Mouse (Mus musculus) lung, postnatal 0 days (tissue): ENCODE data around the gene Ifna11. TPM values are rescaled to one million over a fixed set of nuclear protein-coding genes. Genes with fewer than 3 reads are reported as not detected.
A peak's percentile ranks its signal among the peaks of the same experiment; 100 is the strongest.
"Not testable (repeated sequence)": the region's sequence is repeated elsewhere in the genome, so short reads cannot be mapped to it uniquely, and the experiment has no call there.

Experiments
- ATAC-seq: fragments of 200-750 bp; cut with Nextera tagmentation; 2 replicates; pipeline ENCODE4 v1.8.0; 2017; ENCODE audit warnings: moderate library complexity
- DNase-seq: peaks from one replicate; pipeline ENCODE4 v3.0.0-alpha.2; 2016; ENCODE audit warnings: low spot score
- H3K27ac ChIP-seq: fragments of 300-500 bp; sonication (generic); 2 replicates; pipeline ENCODE4 v1.5.1; 2014; ENCODE audit warnings: antibody characterized with exemption, mild to moderate bottlenecking, low read length, mixed read lengths
- H3K27me3 ChIP-seq: fragments of 300-500 bp; sonication (generic); replicated peaks from 2 replicates; pipeline ENCODE4 v1.6.1; 2014; ENCODE audit warnings: low read length, mixed read lengths; ENCODE audit not compliant: insufficient read depth
- H3K36me3 ChIP-seq: fragments of 300-500 bp; sonication (generic); 2 replicates; pipeline ENCODE4 v1.6.1; 2014; ENCODE audit warnings: low read length, mixed read lengths; ENCODE audit not compliant: insufficient read depth
- H3K4me1 ChIP-seq: fragments of 300-500 bp; sonication (generic); 2 replicates; pipeline ENCODE4 v1.6.1; 2014; ENCODE audit warnings: antibody characterized with exemption, low read depth, low read length, mixed read lengths; ENCODE audit not compliant: insufficient read depth
- H3K4me2 ChIP-seq: fragments of 300-500 bp; sonication (generic); replicated peaks from 2 replicates; pipeline ENCODE4 v1.6.1; 2014; ENCODE audit warnings: low read depth, mild to moderate bottlenecking, low read length, moderate library complexity, mixed read lengths
- H3K4me3 ChIP-seq: fragments of 300-500 bp; sonication (generic); 2 replicates; pipeline ENCODE4 v1.5.1; 2014; ENCODE audit warnings: low read depth, low read length
- H3K9ac ChIP-seq: fragments of 300-500 bp; sonication (generic); replicated peaks from 2 replicates; pipeline ENCODE4 v1.6.1; 2014; ENCODE audit warnings: low read depth, mild to moderate bottlenecking
- H3K9me3 ChIP-seq: fragments of 300-500 bp; sonication (generic); 2 replicates; pipeline ENCODE4 v1.6.1; 2016; ENCODE audit warnings: low read length, mixed read lengths
- CTCF ChIP-seq: IDR thresholded peaks from 2 replicates; pipeline ENCODE4 v1.5.1; 2016; ENCODE audit warnings: antibody characterized with exemption, mild to moderate bottlenecking
- EP300 ChIP-seq: IDR thresholded peaks from 2 replicates; pipeline ENCODE4 v1.6.1; 2016; ENCODE audit warnings: antibody characterized with exemption, mild to moderate bottlenecking, control low read depth
- WGBS: fragments of 180-500 bp; shearing (Covaris S2); extraction: QIAGEN DNeasy Blood & Tissue Kit; methylation state at CpG from one replicate; pipeline ENCODE4 v1.1.7; 2014; 5-methylcytosine and 5-hydroxymethylcytosine counted together
- polyA plus RNA-seq: library from polyadenylated mRNA; unstranded; fragments of >200 nt; fragmentation: Nextera tagmentation; extraction: Ambion mirVana; gene quantifications from 2 replicates; pipeline ENCODE4 v1.2.1, GENCODE M21; 2015

Ifna11 gene
- polyA plus RNA-seq: not detected in 2 replicates

GRCm38 (mm10) chr4:88819659-88820058 lies at the start of gene Ifna11:
TSS of gene Ifna11 (plus strand) at chr4:88819959.
- no peaks in the 10 kb centered on the region for H3K36me3 ChIP-seq
- no peak within 1 kb of the TSS for H3K9ac ChIP-seq
- H3K27me3 ChIP-seq: no peaks in the 10 kb centered on the region
- TF ChIP-seq EP300 (no peak), CTCF (no peak)
- DNase-seq (no peak), ATAC-seq (no peak)
- H3K4me1 ChIP-seq: no peaks in the 10 kb centered on the region
- no peak within 1 kb of the TSS for H3K4me3 ChIP-seq
- 81% methylated on average over 1 of the region's 1 CpGs for WGBS
- no peaks in the 10 kb centered on the region for H3K9me3 ChIP-seq
- H3K27ac ChIP-seq: no peak within 1 kb of the TSS
- no peak within 1 kb of the TSS for H3K4me2 ChIP-seq

GRCm38 (mm10) chr4:88773534-88773933 lies 46.2 kb upstream of the Ifna11 start, which contains the start of gene Gm13290:
TSS of gene Gm13290 (plus strand) at chr4:88773834.
- no CpG with 5 or more reads among the region's 32 CpGs for WGBS
- H3K4me3 ChIP-seq, ATAC-seq, H3K36me3 ChIP-seq, DNase-seq, H3K9me3 ChIP-seq, H3K9ac ChIP-seq, H3K27me3 ChIP-seq, H3K27ac ChIP-seq, H3K4me1 ChIP-seq, H3K4me2 ChIP-seq: not testable (repeated sequence)

GRCm38 (mm10) chr4:88776622-88777021 lies 43.1 kb upstream of the Ifna11 start, which contains the start of gene Gm13289:
TSS of gene Gm13289 (plus strand) at chr4:88776922.
- not testable (repeated sequence) for H3K4me3 ChIP-seq, H3K27ac ChIP-seq, DNase-seq, H3K9me3 ChIP-seq, H3K4me1 ChIP-seq, H3K4me2 ChIP-seq, ATAC-seq, H3K36me3 ChIP-seq, H3K27me3 ChIP-seq, H3K9ac ChIP-seq
- WGBS: no CpG with 5 or more reads among the region's 29 CpGs

- ATAC-seq, DNase-seq, H3K4me2 ChIP-seq, H3K27ac ChIP-seq, H3K4me1 ChIP-seq, H3K36me3 ChIP-seq, H3K27me3 ChIP-seq, H3K9ac ChIP-seq, H3K9me3 ChIP-seq, H3K4me3 ChIP-seq: not testable (repeated sequence)
- no CpG with 5 or more reads among the region's 29 CpGs for WGBS
Measured at GRCm38 (mm10) chr4:88779550-88779949, 40.2 kb upstream of the Ifna11 start, which contains the start of gene Gm13272. TSS of gene Gm13272 (plus strand) at chr4:88779850.

- H3K4me3 ChIP-seq, ATAC-seq, H3K27ac ChIP-seq, DNase-seq, H3K4me2 ChIP-seq, H3K36me3 ChIP-seq, H3K4me1 ChIP-seq, H3K27me3 ChIP-seq, H3K9ac ChIP-seq, H3K9me3 ChIP-seq: not testable (repeated sequence)
- WGBS: 50% methylated on average over 15 of the region's 18 CpGs
Measured at GRCm38 (mm10) chr4:88780320-88780719, 39.4 kb upstream of the Ifna11 start.

- 0 out of 2 replicates have a peak within 1 kb of the TSS, but pooled peaks have one; percentile 28 for H3K4me2 ChIP-seq
- not testable (repeated sequence) for H3K9me3 ChIP-seq, ATAC-seq, H3K4me3 ChIP-seq, H3K36me3 ChIP-seq, H3K9ac ChIP-seq, H3K4me1 ChIP-seq, H3K27me3 ChIP-seq, DNase-seq, H3K27ac ChIP-seq
- 14% methylated on average over 3 of the region's 7 CpGs for WGBS
Measured at GRCm38 (mm10) chr4:88781831-88782230, 37.9 kb upstream of the Ifna11 start, which contains the start of gene Ifnz. TSS of gene Ifnz (plus strand) at chr4:88782131.

- ATAC-seq, H3K27me3 ChIP-seq, H3K4me3 ChIP-seq, H3K36me3 ChIP-seq, DNase-seq, H3K9ac ChIP-seq, H3K27ac ChIP-seq, H3K9me3 ChIP-seq, H3K4me1 ChIP-seq: not testable (repeated sequence)
- TF ChIP-seq CTCF: peak; percentile 26; the same call in 1 of the 2 replicates
- H3K4me2 ChIP-seq: 0 out of 2 replicates have a peak overlapping the region, but pooled peaks have one; percentile 28
- 2% methylated on average over 10 of the region's 31 CpGs for WGBS
Measured at GRCm38 (mm10) chr4:88782335-88782734, 37.4 kb upstream of the Ifna11 start.

- H3K27ac ChIP-seq, H3K9ac ChIP-seq, ATAC-seq, H3K36me3 ChIP-seq, H3K9me3 ChIP-seq, H3K4me3 ChIP-seq, DNase-seq, H3K4me1 ChIP-seq, H3K27me3 ChIP-seq, H3K4me2 ChIP-seq: not testable (repeated sequence)
- WGBS: no CpG with 5 or more reads among the region's 27 CpGs
Measured at GRCm38 (mm10) chr4:88785409-88785808, 34.4 kb upstream of the Ifna11 start, which contains the start of gene Gm13276. TSS of gene Gm13276 (plus strand) at chr4:88785709.
